Mouse (Mus musculus): Measurements from ENCODE around the gene Ak9.

GRCm38 (mm10) chr10:41291021-41291420, 12.8 kb upstream of the Ak9 start:
- no peak for TF ChIP-seq CTCF (IDR thresholded peaks at IDR 0.05; ENCODE audit: low read depth, low read length)
- TF ChIP-seq TAL1 (conservative IDR thresholded peaks at IDR 0.05; ENCODE audit: low read depth, low read length) = no peak
- no peak for TF ChIP-seq POLR2AphosphoS5 (IDR thresholded peaks at IDR 0.05; ENCODE audit: insufficient replicate concordance, low read depth, low read length)

Measured in G1E (cell line).